8 mouse cellular contexts compared by ENCODE assay signal in genomic region chr5:64160705-64161391, GRCm38 (mm10). TPM values are rescaled to one million over a fixed set of nuclear protein-coding genes. Genes with fewer than 3 reads are reported as not detected.
DNase-seq lines count a peak whose midpoint lies in the region; ATAC-seq lines count a peak whose summit lies in the region.

No protein-coding gene starts in this region.

- peak overlapping the region; percentile 100 for H3K4me2 ChIP-seq in embryonic facial prominence, embryonic 13.5 days
- peak overlapping the region; percentile 100 for H3K4me2 ChIP-seq in hindbrain, embryonic 13.5 days
- peak overlapping the region; percentile 99 for H3K4me2 ChIP-seq in liver, embryonic 15.5 days
- peak overlapping the region; percentile 100 for H3K4me2 ChIP-seq in neural tube, embryonic 12.5 days (replicated peaks)

- peaks cover 20% of the 10 kb centered on the region for H3K4me1 ChIP-seq in embryonic facial prominence, embryonic 13.5 days
- H3K4me1 ChIP-seq in hindbrain, embryonic 13.5 days (replicated peaks): peaks cover 18% of the 10 kb centered on the region
- peaks cover 70% of the 10 kb centered on the region for H3K4me1 ChIP-seq in liver, embryonic 15.5 days (replicated peaks)
- peaks cover 12% of the 10 kb centered on the region for H3K4me1 ChIP-seq in neural tube, embryonic 12.5 days

- 2% methylated on average over 22 of the region's 23 CpGs for WGBS in embryonic facial prominence, embryonic 13.5 days
- under 1% methylated on average over 21 of the region's 23 CpGs for WGBS in hindbrain, embryonic 13.5 days
- 2% methylated on average over 23 of the region's 23 CpGs for WGBS in liver, embryonic 15.5 days (ENCODE audit: insufficient replicate concordance)
- WGBS in neural tube, embryonic 12.5 days: 1% methylated on average over 23 of the region's 23 CpGs

- peak overlapping the region; percentile 67 for H3K4me3 ChIP-seq in embryonic facial prominence, embryonic 13.5 days
- H3K4me3 ChIP-seq in hindbrain, embryonic 13.5 days: peak overlapping the region; percentile 64
- H3K4me3 ChIP-seq in liver, embryonic 15.5 days (replicated peaks): peak overlapping the region; percentile 69
- peak overlapping the region; percentile 56 for H3K4me3 ChIP-seq in neural tube, embryonic 12.5 days

- H3K9ac ChIP-seq in embryonic facial prominence, embryonic 13.5 days: peak overlapping the region; percentile 70; the same call in 1 of the 2 replicates
- H3K9ac ChIP-seq in hindbrain, embryonic 13.5 days: peak overlapping the region; percentile 76
- peak overlapping the region; percentile 65 for H3K9ac ChIP-seq in liver, embryonic 15.5 days
- H3K9ac ChIP-seq in neural tube, embryonic 12.5 days: peak overlapping the region; percentile 49

- no peak for ATAC-seq in embryonic facial prominence, embryonic 13.5 days (ENCODE audit: insufficient number of reproducible peaks, insufficient read depth, low FRiP score, low TSS enrichment, low read depth)
- no peak; the same call in 1 of the 2 replicates for ATAC-seq in hindbrain, embryonic 13.5 days (ENCODE audit: low FRiP score)
- ATAC-seq in liver, embryonic 15.5 days (ENCODE audit: insufficient read depth): peak; percentile 7; the same call in 1 of the 2 replicates
- no peak for ATAC-seq in neural tube, embryonic 12.5 days (ENCODE audit: low FRiP score, low read depth)

- DNase-seq in A20 (ENCODE audit: low read depth, low spot score): peak; percentile 90
- DNase-seq in CD4-positive, CD25-positive, alpha-beta regulatory T cell, adult 2 months (ENCODE audit: low read depth, low spot score): peak; percentile 82
- no peak for DNase-seq in layer of hippocampus, adult 9-11 months
- DNase-seq in urinary bladder, postnatal 10 days (ENCODE audit: low spot score): no peak

- peaks cover 56% of the 10 kb centered on the region for H3K27me3 ChIP-seq in embryonic facial prominence, embryonic 13.5 days
- H3K27me3 ChIP-seq in hindbrain, embryonic 13.5 days: peaks cover 47% of the 10 kb centered on the region
- peaks cover 18% of the 10 kb centered on the region for H3K27me3 ChIP-seq in liver, embryonic 15.5 days
- H3K27me3 ChIP-seq in neural tube, embryonic 12.5 days (replicated peaks): peaks cover 51% of the 10 kb centered on the region

- no peaks in the 10 kb centered on the region for H3K36me3 ChIP-seq in embryonic facial prominence, embryonic 13.5 days
- H3K36me3 ChIP-seq in hindbrain, embryonic 13.5 days: no peaks in the 10 kb centered on the region
- no peaks in the 10 kb centered on the region for H3K36me3 ChIP-seq in liver, embryonic 15.5 days (replicated peaks)
- H3K36me3 ChIP-seq in neural tube, embryonic 12.5 days: no peaks in the 10 kb centered on the region

- no peak overlapping the region for H3K27ac ChIP-seq in embryonic facial prominence, embryonic 13.5 days
- no peak overlapping the region for H3K27ac ChIP-seq in hindbrain, embryonic 13.5 days
- peak overlapping the region; percentile 57 for H3K27ac ChIP-seq in liver, embryonic 15.5 days (replicated peaks)
- no peak overlapping the region for H3K27ac ChIP-seq in neural tube, embryonic 12.5 days

- H3K9me3 ChIP-seq in embryonic facial prominence, embryonic 13.5 days: no peaks in the 10 kb centered on the region
- no peaks in the 10 kb centered on the region for H3K9me3 ChIP-seq in hindbrain, embryonic 13.5 days
- no peaks in the 10 kb centered on the region for H3K9me3 ChIP-seq in liver, embryonic 15.5 days (replicated peaks)
- H3K9me3 ChIP-seq in neural tube, embryonic 12.5 days: no peaks in the 10 kb centered on the region

RNA-seq across cellular contexts. Expression of gene Tbc1d1, which starts 4.7 kb away (rescaled TPM):
- polyA plus RNA-seq in embryonic facial prominence, embryonic 13.5 days (2015; fragmentation: Nextera tagmentation; extraction: Ambion mirVana): 21.6 and 22.7 TPM in 2 replicates
- polyA plus RNA-seq in hindbrain, embryonic 13.5 days (2015; fragmentation: Nextera tagmentation; extraction: Ambion mirVana): 14.5 and 15.4 TPM in 2 replicates
- polyA plus RNA-seq in liver, embryonic 15.5 days (2015; fragmentation: Nextera tagmentation; extraction: Ambion mirVana): 5.7 and 6.3 TPM in 2 replicates
- polyA plus RNA-seq in neural tube, embryonic 12.5 days (2016; fragmentation: Nextera tagmentation; extraction: Ambion mirVana): 19.7 and 23.7 TPM in 2 replicates

Comparison
In these comparisons a context has a peak if more than half of its experiments do, and no peak if none do; other contexts are left out.
1. DNase-seq: peak in A20 (single experiment) and CD4-positive, CD25-positive, alpha-beta regulatory T cell, adult 2 months (single experiment); none in layer of hippocampus, adult 9-11 months (single experiment) and urinary bladder, postnatal 10 days (single experiment).
2. Peak in every context shown above with its lines, with median percentiles within 50 percentile points of each other: H3K4me2 ChIP-seq, H3K4me3 ChIP-seq and H3K9ac ChIP-seq.